Mouse (Mus musculus): ENCODE data around the gene Plxna4. TPM values are rescaled to one million over a fixed set of nuclear protein-coding genes. Genes with fewer than 3 reads are reported as not detected.
A peak's percentile ranks its signal among the peaks of the same experiment; 100 is the strongest.

Gene Plxna4
- polyA plus RNA-seq, 1 experiment from 2014 or later: 4.3 TPM

GRCm38 (mm10) chr6:32402560-32403235, 185.3 kb downstream of the Plxna4 start:
- no peak overlapping the region for H3K4me3 ChIP-seq
- H3K27me3 ChIP-seq: no peaks in the 10 kb centered on the region
- WGBS: 70% methylated on average over 3 of the region's 3 CpGs
- no peak overlapping the region for H3K27ac ChIP-seq
- H3K9ac ChIP-seq: no peak overlapping the region
- H3K4me2 ChIP-seq: no peak overlapping the region
- H3K36me3 ChIP-seq: no peaks in the 10 kb centered on the region
- H3K9me3 ChIP-seq: no peaks in the 10 kb centered on the region
- H3K4me1 ChIP-seq: peaks cover 2% of the 10 kb centered on the region; the same call in 1 of the 2 replicates
- ATAC-seq (ENCODE audit: insufficient number of reproducible peaks, low FRiP score, low TSS enrichment, low read depth): no peak

DNA sequence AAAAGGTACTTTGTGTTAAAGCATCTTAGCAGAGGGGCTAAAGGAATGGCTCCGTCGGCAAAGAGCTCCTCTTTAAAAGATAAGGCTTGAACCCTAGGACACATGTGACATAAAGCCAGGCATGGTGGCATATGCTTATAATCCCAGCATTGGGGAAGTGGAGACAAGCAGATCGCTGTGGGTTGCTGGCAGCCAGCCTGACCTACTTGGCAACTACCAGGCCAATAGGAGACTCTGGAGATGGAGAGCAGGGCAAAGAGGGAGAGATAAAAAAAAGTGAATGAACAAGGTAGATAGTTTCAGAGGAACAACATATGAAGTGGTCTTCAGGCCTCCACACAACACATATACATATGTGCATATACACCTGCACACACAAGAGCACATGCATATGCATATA, 189.7 kb downstream of the Plxna4 start:
- no peak for ATAC-seq (ENCODE audit: insufficient number of reproducible peaks, low FRiP score, low TSS enrichment, low read depth)
- no peak overlapping the region for H3K4me3 ChIP-seq
- no peak overlapping the region for H3K27ac ChIP-seq
- WGBS: 91% methylated on average over 3 of the region's 3 CpGs
- peaks cover 10% of the 10 kb centered on the region for H3K4me1 ChIP-seq
- H3K27me3 ChIP-seq: no peaks in the 10 kb centered on the region
- H3K9me3 ChIP-seq: no peaks in the 10 kb centered on the region
- H3K9ac ChIP-seq: no peak overlapping the region
- H3K4me2 ChIP-seq: no peak overlapping the region
- H3K36me3 ChIP-seq: no peaks in the 10 kb centered on the region

- H3K27ac ChIP-seq: peak overlapping the region; percentile 52
These were observed 190.8 kb downstream of the Plxna4 start for GRCm38 (mm10) chr6:32397133-32397730.

DNA sequence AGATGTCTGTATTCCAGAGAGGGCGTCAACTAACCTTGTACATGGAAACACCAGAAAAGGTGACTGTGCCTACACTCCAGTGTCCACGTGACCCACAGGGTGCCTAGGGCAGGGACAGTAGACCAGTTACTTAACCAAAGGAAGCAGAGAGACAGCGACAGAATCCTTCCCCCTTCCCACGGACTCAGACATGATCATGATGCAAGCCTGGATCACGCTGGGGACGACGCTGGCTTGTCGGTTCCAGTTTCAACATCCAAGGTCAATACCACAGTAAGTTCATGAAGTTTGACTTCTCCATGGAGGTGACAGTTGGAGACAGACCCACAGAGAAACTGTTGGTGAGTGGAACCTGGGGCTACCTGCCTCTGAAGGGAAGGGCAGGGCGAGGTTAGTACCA, 192.6 kb downstream of the Plxna4 start:
- Histone ChIP-seq H3K4me1 (peaks cover 8% of the 10 kb centered on the region), H3K9ac (no peak overlapping the region), H3K9me3 (no peaks in the 10 kb centered on the region), H3K4me2 (no peak overlapping the region), H3K27ac (no peak overlapping the region), H3K36me3 (no peaks in the 10 kb centered on the region), H3K4me3 (no peak overlapping the region), H3K27me3 (no peaks in the 10 kb centered on the region)
- WGBS: 92% methylated on average over 9 of the region's 9 CpGs
- no peak for ATAC-seq (ENCODE audit: insufficient number of reproducible peaks, low FRiP score, low TSS enrichment, low read depth)

More at GRCm38 (mm10) chr6:32397133-32397730, 190.8 kb downstream of the Plxna4 start:
- Histone ChIP-seq H3K4me1 (peaks cover 8% of the 10 kb centered on the region), H3K4me3 (no peak overlapping the region), H3K9ac (no peak overlapping the region), H3K27me3 (no peaks in the 10 kb centered on the region), H3K4me2 (no peak overlapping the region), H3K36me3 (no peaks in the 10 kb centered on the region), H3K9me3 (no peaks in the 10 kb centered on the region)
- peak; percentile 72 for ATAC-seq (ENCODE audit: insufficient number of reproducible peaks, low FRiP score, low TSS enrichment, low read depth)
- WGBS: 30% methylated on average over 6 of the region's 6 CpGs

- Histone ChIP-seq H3K27me3 (no peaks in the 10 kb centered on the region), H3K4me2 (no peak overlapping the region), H3K4me3 (no peak overlapping the region), H3K36me3 (no peaks in the 10 kb centered on the region), H3K4me1 (peaks cover 5% of the 10 kb centered on the region), H3K9ac (no peak overlapping the region), H3K9me3 (no peaks in the 10 kb centered on the region), H3K27ac (no peak overlapping the region)
- no peak for ATAC-seq (ENCODE audit: insufficient number of reproducible peaks, low FRiP score, low TSS enrichment, low read depth)
- 68% methylated on average over 2 of the region's 2 CpGs for WGBS
These were observed 195.7 kb downstream of the Plxna4 start for GRCm38 (mm10) chr6:32392262-32392661.

GRCm38 (mm10) chr6:32388276-32388675, 199.7 kb downstream of the Plxna4 start:
- Histone ChIP-seq H3K27ac (no peak overlapping the region), H3K36me3 (no peaks in the 10 kb centered on the region), H3K9me3 (no peaks in the 10 kb centered on the region), H3K4me3 (no peak overlapping the region), H3K27me3 (no peaks in the 10 kb centered on the region), H3K4me1 (no peaks in the 10 kb centered on the region), H3K4me2 (no peak overlapping the region), H3K9ac (no peak overlapping the region)
- no peak for ATAC-seq (ENCODE audit: insufficient number of reproducible peaks, low FRiP score, low TSS enrichment, low read depth)
- 52% methylated on average over 1 of the region's 1 CpGs for WGBS

DNA sequence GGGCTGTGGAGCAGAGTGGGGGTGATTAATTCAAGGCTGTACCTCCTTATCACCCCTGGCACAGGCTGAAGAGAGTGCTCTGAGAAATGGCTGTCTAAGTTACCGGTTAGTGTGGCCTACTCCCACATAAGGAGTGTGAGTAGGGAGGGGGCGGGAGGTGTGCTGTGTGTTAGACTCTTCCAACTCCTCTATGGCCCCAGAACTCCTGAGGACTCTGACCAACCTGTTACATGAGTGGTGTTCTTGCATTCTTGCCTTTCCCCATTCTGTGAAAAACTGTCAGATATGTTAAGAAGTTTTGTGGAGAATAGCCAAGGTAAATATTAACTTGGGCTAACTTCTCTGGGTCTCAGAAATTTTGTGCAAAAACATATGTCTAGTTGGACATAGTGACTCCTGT, 201.1 kb downstream of the Plxna4 start:
- H3K9me3 ChIP-seq: no peaks in the 10 kb centered on the region
- H3K4me3 ChIP-seq: no peak overlapping the region
- no peak overlapping the region for H3K4me2 ChIP-seq
- H3K27ac ChIP-seq: no peak overlapping the region
- H3K36me3 ChIP-seq: no peaks in the 10 kb centered on the region
- H3K27me3 ChIP-seq: peaks cover 3% of the 10 kb centered on the region; the same call in 1 of the 2 replicates
- H3K4me1 ChIP-seq: 0 out of 2 replicates have a peak, but pooled peaks cover 2% of the 10 kb centered on the region
- 82% methylated on average over 2 of the region's 2 CpGs for WGBS
- no peak for ATAC-seq (ENCODE audit: insufficient number of reproducible peaks, low FRiP score, low TSS enrichment, low read depth)
- H3K9ac ChIP-seq: no peak overlapping the region

DNA sequence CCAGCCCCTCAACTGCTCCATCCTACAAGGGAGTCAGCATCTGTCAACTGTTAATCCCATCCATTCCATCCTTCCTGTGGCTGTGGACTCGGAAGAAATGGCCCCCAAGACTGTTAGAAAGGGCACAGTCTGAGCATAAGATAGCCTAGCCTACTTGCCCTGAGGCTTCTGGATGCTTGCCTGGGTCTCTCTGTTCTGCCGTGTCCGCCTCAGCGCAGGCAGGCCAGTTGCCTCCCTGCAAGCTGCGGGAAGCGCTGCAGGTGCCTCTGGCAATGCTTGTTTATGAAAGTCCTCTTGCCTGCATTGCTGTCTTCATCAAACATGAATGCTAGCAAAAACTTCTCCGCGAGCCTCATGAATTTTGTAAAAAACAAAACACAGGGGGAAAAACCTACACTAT, 203.1 kb downstream of the Plxna4 start:
- no peak overlapping the region for H3K27ac ChIP-seq
- H3K4me1 ChIP-seq: peaks cover 8% of the 10 kb centered on the region; the same call in 1 of the 2 replicates
- no peaks in the 10 kb centered on the region for H3K36me3 ChIP-seq
- no peak overlapping the region for H3K4me3 ChIP-seq
- H3K9me3 ChIP-seq: no peaks in the 10 kb centered on the region
- no peak overlapping the region for H3K4me2 ChIP-seq
- H3K9ac ChIP-seq: no peak overlapping the region
- peaks cover 3% of the 10 kb centered on the region; the same call in 1 of the 2 replicates for H3K27me3 ChIP-seq
- 55% methylated on average over 8 of the region's 8 CpGs for WGBS
- ATAC-seq (ENCODE audit: insufficient number of reproducible peaks, low FRiP score, low TSS enrichment, low read depth): no peak

- H3K36me3 ChIP-seq: no peaks in the 10 kb centered on the region
- H3K4me1 ChIP-seq: peaks cover 8% of the 10 kb centered on the region; the same call in 1 of the 2 replicates
- peaks cover 3% of the 10 kb centered on the region; the same call in 1 of the 2 replicates for H3K27me3 ChIP-seq
- no peak overlapping the region for H3K9ac ChIP-seq
- H3K27ac ChIP-seq: no peak overlapping the region
- no peak for ATAC-seq (ENCODE audit: insufficient number of reproducible peaks, low FRiP score, low TSS enrichment, low read depth)
- no peak overlapping the region for H3K4me2 ChIP-seq
- H3K9me3 ChIP-seq: no peaks in the 10 kb centered on the region
- no peak overlapping the region for H3K4me3 ChIP-seq
- WGBS: 62% methylated on average over 8 of the region's 8 CpGs
These were observed 203.6 kb downstream of the Plxna4 start for GRCm38 (mm10) chr6:32384423-32384822.

- no peak for ATAC-seq (ENCODE audit: insufficient number of reproducible peaks, low FRiP score, low TSS enrichment, low read depth)
- Histone ChIP-seq H3K9ac (no peak overlapping the region), H3K4me1 (peaks cover 20% of the 10 kb centered on the region; the same call in 1 of the 2 replicates), H3K27me3 (peaks cover 19% of the 10 kb centered on the region), H3K4me3 (no peak overlapping the region), H3K9me3 (no peaks in the 10 kb centered on the region), H3K27ac (no peak overlapping the region), H3K36me3 (no peaks in the 10 kb centered on the region), H3K4me2 (no peak overlapping the region)
- 16% methylated on average over 10 of the region's 10 CpGs for WGBS
These were observed 206.5 kb downstream of the Plxna4 start for GRCm38 (mm10) chr6:32381516-32381915.

- Histone ChIP-seq H3K27me3 (peaks cover 18% of the 10 kb centered on the region), H3K27ac (no peak overlapping the region), H3K4me1 (peaks cover 20% of the 10 kb centered on the region; the same call in 1 of the 2 replicates), H3K36me3 (no peaks in the 10 kb centered on the region), H3K4me3 (no peak overlapping the region), H3K9me3 (no peaks in the 10 kb centered on the region), H3K4me2 (no peak overlapping the region), H3K9ac (no peak overlapping the region)
- 58% methylated on average over 8 of the region's 8 CpGs for WGBS
- ATAC-seq (ENCODE audit: insufficient number of reproducible peaks, low FRiP score, low TSS enrichment, low read depth): no peak
These were observed 210.8 kb downstream of the Plxna4 start for GRCm38 (mm10) chr6:32377181-32377580.

- peaks cover 12% of the 10 kb centered on the region for H3K4me1 ChIP-seq
- no peak for ATAC-seq (ENCODE audit: insufficient number of reproducible peaks, low FRiP score, low TSS enrichment, low read depth)
These were observed 214.0 kb downstream of the Plxna4 start for GRCm38 (mm10) chr6:32373931-32374361.

More at GRCm38 (mm10) chr6:32373931-32374361, 214.0 kb downstream of the Plxna4 start:
- H3K9me3 ChIP-seq: no peaks in the 10 kb centered on the region
- no peak overlapping the region for H3K27ac ChIP-seq
- H3K4me3 ChIP-seq: no peak overlapping the region
- H3K27me3 ChIP-seq: peaks cover 18% of the 10 kb centered on the region
- no peak overlapping the region for H3K9ac ChIP-seq
- 81% methylated on average over 8 of the region's 8 CpGs for WGBS
- no peaks in the 10 kb centered on the region for H3K36me3 ChIP-seq
- no peak overlapping the region for H3K4me2 ChIP-seq

All from limb, embryonic 15.5 days (tissue).